Mouse (Mus musculus): ENCODE measurements at regions not wholly inside any gene's neighbourhood (a gene's known extent, or its start where the extent isn't known, plus 50 kb on each side); places are given as distances from the start of the nearest gene placed in this dataset. TPM values are rescaled to one million over a fixed set of nuclear protein-coding genes. Genes with fewer than 3 reads are reported as not detected.

DNA sequence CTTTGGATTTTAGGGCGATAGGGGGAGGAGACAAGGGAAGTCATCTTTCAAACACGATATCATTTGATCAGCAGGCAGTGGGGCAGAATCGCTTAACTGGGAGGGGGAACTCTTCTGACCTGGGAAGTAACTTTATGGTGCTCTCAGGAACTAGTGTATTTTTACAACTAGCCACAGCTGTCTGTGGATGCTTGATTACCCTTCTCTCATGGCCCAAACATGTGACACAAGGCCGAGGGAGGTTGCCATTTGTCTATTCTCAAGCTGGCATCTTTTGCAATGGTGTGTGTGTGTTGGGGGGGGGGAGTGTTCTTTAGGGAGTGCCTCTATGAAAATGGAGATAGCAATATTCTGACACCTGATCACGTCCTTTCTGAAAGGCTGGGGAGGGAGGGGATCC lies 246.1 kb downstream of the Atp6ap1l start:
- no peak for ATAC-seq (ENCODE audit: low FRiP score, low TSS enrichment)
- no peak for DNase-seq (ENCODE audit: low spot score)
- TF ChIP-seq EP300 (optimal IDR thresholded peaks at IDR 0.05) (no peak), CTCF (IDR thresholded peaks at IDR 0.05; ENCODE audit: low read depth) (no peak)

GRCm38 (mm10) chr13:90646356-90646755 lies 258.8 kb downstream of the Atp6ap1l start:
- no peaks in the 10 kb centered on the region for H3K9me3 ChIP-seq (ENCODE audit: control insufficient read depth, low read length)
- DNase-seq (ENCODE audit: low spot score) (no peak), ATAC-seq (ENCODE audit: low FRiP score, low TSS enrichment) (no peak)
- TF ChIP-seq EP300 (optimal IDR thresholded peaks at IDR 0.05) (no peak), CTCF (IDR thresholded peaks at IDR 0.05; ENCODE audit: low read depth) (no peak)
- no peak overlapping the region for H3K27ac ChIP-seq (replicated peaks)
- no peaks in the 10 kb centered on the region for H3K27me3 ChIP-seq (ENCODE audit: control insufficient read depth, insufficient read depth, low read length)
- 75% methylated on average over 4 of the region's 4 CpGs for whole genome bisulfite sequencing
- H3K4me3 ChIP-seq (ENCODE audit: low read depth, low read length) = no peak overlapping the region
- no peak overlapping the region for H3K4me2 ChIP-seq (replicated peaks; ENCODE audit: low read depth)
- no peaks in the 10 kb centered on the region for H3K36me3 ChIP-seq (ENCODE audit: control insufficient read depth, insufficient read depth, low read length)
- H3K9ac ChIP-seq (ENCODE audit: low read length) = no peak overlapping the region
- no peaks in the 10 kb centered on the region for H3K4me1 ChIP-seq (replicated peaks; ENCODE audit: control insufficient read depth, insufficient read depth)

More for the DNA sequence above, 246.1 kb downstream of the Atp6ap1l start:
- no peak overlapping the region for H3K4me2 ChIP-seq (replicated peaks; ENCODE audit: low read depth)
- WGBS = 76% methylated on average over 5 of the region's 5 CpGs
- H3K9me3 ChIP-seq (ENCODE audit: control insufficient read depth, low read length) = no peaks in the 10 kb centered on the region
- H3K4me1 ChIP-seq (replicated peaks; ENCODE audit: control insufficient read depth, insufficient read depth) = no peaks in the 10 kb centered on the region
- no peak overlapping the region for H3K9ac ChIP-seq (ENCODE audit: low read length)
- H3K27me3 ChIP-seq (ENCODE audit: control insufficient read depth, insufficient read depth, low read length) = no peaks in the 10 kb centered on the region
- H3K36me3 ChIP-seq (ENCODE audit: control insufficient read depth, insufficient read depth, low read length) = no peaks in the 10 kb centered on the region
- no peak overlapping the region for H3K27ac ChIP-seq (replicated peaks)
- H3K4me3 ChIP-seq (ENCODE audit: low read depth, low read length) = no peak overlapping the region

DNA sequence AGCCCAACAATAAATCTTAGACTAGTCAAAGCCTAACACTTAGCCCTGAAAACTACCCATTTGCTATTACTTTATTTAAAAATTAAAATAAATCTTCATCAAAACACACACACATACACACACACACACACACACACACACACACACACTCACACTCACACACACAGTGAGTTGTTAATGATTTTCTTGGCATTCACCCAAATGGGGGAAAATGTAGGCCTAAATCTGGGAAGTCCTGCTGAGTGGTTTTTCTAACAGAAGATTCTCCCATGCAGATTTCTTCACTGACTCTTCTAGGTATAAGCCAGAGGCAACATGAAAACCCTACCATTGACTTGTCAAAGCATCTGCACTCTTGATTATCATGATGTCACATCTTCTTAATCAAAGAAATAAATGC lies 260.9 kb downstream of the Atp6ap1l start:
- Histone ChIP-seq H3K36me3 (ENCODE audit: control insufficient read depth, insufficient read depth, low read length) (no peaks in the 10 kb centered on the region), H3K9ac (ENCODE audit: low read length) (no peak overlapping the region), H3K9me3 (ENCODE audit: control insufficient read depth, low read length) (no peaks in the 10 kb centered on the region), H3K4me1 (replicated peaks; ENCODE audit: control insufficient read depth, insufficient read depth) (no peaks in the 10 kb centered on the region), H3K4me2 (replicated peaks; ENCODE audit: low read depth) (no peak overlapping the region), H3K27me3 (ENCODE audit: control insufficient read depth, insufficient read depth, low read length) (no peaks in the 10 kb centered on the region), H3K4me3 (ENCODE audit: low read depth, low read length) (no peak overlapping the region), H3K27ac (replicated peaks) (no peak overlapping the region)
- no peak for ATAC-seq (ENCODE audit: low FRiP score, low TSS enrichment)
- no peak for DNase-seq (ENCODE audit: low spot score)
- TF ChIP-seq EP300 (optimal IDR thresholded peaks at IDR 0.05) (no peak), CTCF (IDR thresholded peaks at IDR 0.05; ENCODE audit: low read depth) (no peak)

GRCm38 (mm10) chr13:90643575-90644215 lies 261.5 kb downstream of the Atp6ap1l start:
- Histone ChIP-seq H3K4me2 (replicated peaks; ENCODE audit: low read depth) (no peak overlapping the region), H3K9me3 (ENCODE audit: control insufficient read depth, low read length) (no peaks in the 10 kb centered on the region), H3K27me3 (ENCODE audit: control insufficient read depth, insufficient read depth, low read length) (no peaks in the 10 kb centered on the region), H3K27ac (replicated peaks) (no peak overlapping the region), H3K4me1 (replicated peaks; ENCODE audit: control insufficient read depth, insufficient read depth) (no peaks in the 10 kb centered on the region), H3K4me3 (ENCODE audit: low read depth, low read length) (no peak overlapping the region), H3K9ac (ENCODE audit: low read length) (no peak overlapping the region), H3K36me3 (ENCODE audit: control insufficient read depth, insufficient read depth, low read length) (no peaks in the 10 kb centered on the region)
- TF ChIP-seq CTCF (IDR thresholded peaks at IDR 0.05; ENCODE audit: low read depth) (no peak), EP300 (optimal IDR thresholded peaks at IDR 0.05) (no peak)
- no peak for ATAC-seq (ENCODE audit: low FRiP score, low TSS enrichment)
- no peak for DNase-seq (ENCODE audit: low spot score)
- WGBS = 64% methylated on average over 4 of the region's 4 CpGs

GRCm38 (mm10) chr13:90643109-90643508 lies 262.0 kb downstream of the Atp6ap1l start:
- no peak overlapping the region for H3K9ac ChIP-seq (ENCODE audit: low read length)
- H3K27ac ChIP-seq (replicated peaks) = no peak overlapping the region
- no peak overlapping the region for H3K4me2 ChIP-seq (replicated peaks; ENCODE audit: low read depth)
- no peaks in the 10 kb centered on the region for H3K4me1 ChIP-seq (replicated peaks; ENCODE audit: control insufficient read depth, insufficient read depth)
- 38% methylated on average over 4 of the region's 4 CpGs for WGBS
- no peak for DNase-seq (ENCODE audit: low spot score)
- ATAC-seq (ENCODE audit: low FRiP score, low TSS enrichment) = no peak
- TF ChIP-seq EP300 (optimal IDR thresholded peaks at IDR 0.05) (no peak), CTCF (IDR thresholded peaks at IDR 0.05; ENCODE audit: low read depth) (no peak)
- H3K27me3 ChIP-seq (ENCODE audit: control insufficient read depth, insufficient read depth, low read length) = no peaks in the 10 kb centered on the region
- no peaks in the 10 kb centered on the region for H3K36me3 ChIP-seq (ENCODE audit: control insufficient read depth, insufficient read depth, low read length)
- H3K9me3 ChIP-seq (ENCODE audit: control insufficient read depth, low read length) = no peaks in the 10 kb centered on the region
- no peak overlapping the region for H3K4me3 ChIP-seq (ENCODE audit: low read depth, low read length)

DNA sequence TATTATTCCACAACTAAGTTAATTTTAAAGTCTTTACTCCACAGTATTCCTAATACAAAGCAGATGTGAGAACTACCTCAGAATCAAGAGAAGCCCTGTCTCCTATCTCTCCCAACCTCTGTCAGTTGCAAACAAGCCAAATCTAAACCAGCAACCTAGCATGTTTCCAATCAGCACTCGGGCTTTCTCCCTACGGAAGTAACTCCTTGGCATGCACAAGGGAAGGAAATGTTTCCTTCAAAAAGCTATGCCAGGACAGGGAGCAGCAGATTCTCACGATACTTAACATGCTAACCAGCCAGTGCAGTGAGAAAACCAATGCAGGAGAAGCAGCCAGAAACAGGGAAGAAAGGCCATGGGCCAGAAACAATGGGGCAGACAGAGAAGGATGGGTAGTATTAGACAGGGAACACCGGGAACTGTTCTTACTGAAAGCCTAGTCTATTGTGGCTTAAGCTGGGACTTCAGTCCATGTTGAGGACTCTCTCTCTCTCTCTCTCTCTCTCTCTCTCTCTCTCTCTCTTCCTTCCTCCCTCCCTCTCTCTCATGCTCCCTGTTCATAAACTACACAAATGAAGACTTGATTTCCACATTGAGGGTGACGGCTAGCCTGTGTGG lies 262.8 kb downstream of the Atp6ap1l start:
- H3K9me3 ChIP-seq (ENCODE audit: control insufficient read depth, low read length) = no peaks in the 10 kb centered on the region
- no peaks in the 10 kb centered on the region for H3K4me1 ChIP-seq (replicated peaks; ENCODE audit: control insufficient read depth, insufficient read depth)
- WGBS = 74% methylated on average over 5 of the region's 5 CpGs
- no peak overlapping the region for H3K27ac ChIP-seq (replicated peaks)
- no peak overlapping the region for H3K4me3 ChIP-seq (ENCODE audit: low read depth, low read length)
- no peaks in the 10 kb centered on the region for H3K27me3 ChIP-seq (ENCODE audit: control insufficient read depth, insufficient read depth, low read length)
- DNase-seq (ENCODE audit: low spot score) = no peak
- no peak for ATAC-seq (ENCODE audit: low FRiP score, low TSS enrichment)
- H3K4me2 ChIP-seq (replicated peaks; ENCODE audit: low read depth) = no peak overlapping the region
- TF ChIP-seq EP300 (optimal IDR thresholded peaks at IDR 0.05) (no peak), CTCF (IDR thresholded peaks at IDR 0.05; ENCODE audit: low read depth) (no peak)
- H3K36me3 ChIP-seq (ENCODE audit: control insufficient read depth, insufficient read depth, low read length) = no peaks in the 10 kb centered on the region
- H3K9ac ChIP-seq (ENCODE audit: low read length) = no peak overlapping the region

Small RNAs in the stretch of these regions (microRNA-seq; reads per million reads assigned to microRNA genes)
- gene Gm44338 = not detected

Measured in stomach, postnatal 0 days (tissue).